Mouse (Mus musculus) erythroblast, embryonic 14.5 days (primary cell): ENCODE results near the gene Adora2a.

Experiments
- GATA1 ChIP-seq: IDR thresholded peaks from 2 replicates; pipeline ENCODE4 v1.6.1; 2012; ENCODE audit warnings: low read length, inconsistent platforms, mixed read lengths
- TAL1 ChIP-seq: IDR thresholded peaks from 3 replicates; pipeline ENCODE4 v1.6.1; 2012; ENCODE audit warnings: low read length, inconsistent platforms, mixed read lengths

- no peak for TF ChIP-seq TAL1
- no peak for TF ChIP-seq GATA1
Measured at GRCm38 (mm10) chr10:75338852-75339251, 22.2 kb downstream of the Adora2a start.
